Mouse (Mus musculus) kidney, embryonic 16.5 days (tissue): ENCODE data around the gene Catspere2. TPM values are rescaled to one million over a fixed set of nuclear protein-coding genes. Genes with fewer than 3 reads are reported as not detected.
A peak's percentile ranks its signal among the peaks of the same experiment; 100 is the strongest.
"Not testable (repeated sequence)": the region's sequence is repeated elsewhere in the genome, so short reads cannot be mapped to it uniquely, and the experiment has no call there.

Source experiments
- ATAC-seq: fragments of 200-750 bp; cut with Nextera tagmentation; 2 replicates; pipeline ENCODE4 v1.8.0; 2017; ENCODE audit warnings: moderate TSS enrichment; ENCODE audit not compliant: low FRiP score, low TSS enrichment
- H3K27ac ChIP-seq: fragments of 300-500 bp; sonication (generic); 2 replicates; pipeline ENCODE4 v1.5.1; 2014; ENCODE audit warnings: low read length
- H3K27me3 ChIP-seq: fragments of 300-500 bp; sonication (generic); 2 replicates; pipeline ENCODE4 v1.6.1; 2014; ENCODE audit warnings: low read length, control low read depth, mixed read lengths; ENCODE audit not compliant: insufficient read depth
- H3K36me3 ChIP-seq: fragments of 300-500 bp; sonication (generic); 2 replicates; pipeline ENCODE4 v1.6.1; 2014; ENCODE audit warnings: low read length, control low read depth, mixed read lengths; ENCODE audit not compliant: insufficient read depth
- H3K4me1 ChIP-seq: fragments of 300-500 bp; sonication (generic); 2 replicates; pipeline ENCODE4 v1.6.1; 2014; ENCODE audit warnings: low read length, control low read depth, mixed read lengths; ENCODE audit not compliant: insufficient read depth
- H3K4me2 ChIP-seq: fragments of 300-500 bp; sonication (generic); replicated peaks from 2 replicates; pipeline ENCODE4 v1.6.1; 2014; ENCODE audit warnings: low read depth, low read length
- H3K4me3 ChIP-seq: fragments of 300-500 bp; sonication (generic); 2 replicates; pipeline ENCODE4 v1.5.1; 2014; ENCODE audit warnings: mild to moderate bottlenecking, low read length
- H3K9ac ChIP-seq: fragments of 300-500 bp; sonication (generic); replicated peaks from 2 replicates; pipeline ENCODE4 v1.6.1; 2014; ENCODE audit warnings: low read length
- H3K9me3 ChIP-seq: fragments of 300-500 bp; sonication (generic); 2 replicates; pipeline ENCODE4 v1.6.1; 2016; ENCODE audit warnings: low read length, control low read depth
- WGBS: fragments of 180-500 bp; shearing (Covaris S2); extraction: QIAGEN DNeasy Blood & Tissue Kit; methylation state at CpG from one replicate; pipeline ENCODE4 v1.1.7; 2014; 5-methylcytosine and 5-hydroxymethylcytosine counted together
- polyA plus RNA-seq: library from polyadenylated mRNA; unstranded; fragments of >200 nt; fragmentation: Nextera tagmentation; extraction: Ambion mirVana; gene quantifications from 2 replicates; pipeline ENCODE4 v1.2.1, GENCODE M21; 2015

Catspere2 gene
- polyA plus RNA-seq, 1 experiment from 2014 or later: 0.24 TPM

DNA sequence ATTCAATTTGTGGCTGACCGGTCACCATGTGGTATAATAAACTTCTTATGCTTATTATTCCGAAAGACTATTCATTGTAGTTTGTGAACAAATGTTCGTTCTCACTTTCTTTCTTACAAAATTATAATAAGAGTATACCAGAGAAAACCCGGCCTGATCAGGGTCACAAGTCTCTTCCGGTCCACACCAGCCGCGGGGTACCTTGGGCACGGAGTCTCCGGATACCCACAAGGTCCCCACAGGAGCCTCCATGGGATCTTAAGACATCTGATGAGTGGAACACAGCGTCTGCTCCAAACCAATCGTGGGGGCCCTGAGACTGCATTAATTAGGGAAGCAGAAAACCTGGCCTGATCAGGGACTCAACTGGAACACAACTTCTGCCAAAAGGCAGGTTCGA lies 151.1 kb downstream of the Catspere2 start:
- 97% methylated on average over 12 of the region's 12 CpGs for WGBS
- H3K27me3 ChIP-seq: no peaks in the 10 kb centered on the region
- no peaks in the 10 kb centered on the region for H3K4me1 ChIP-seq
- H3K9me3 ChIP-seq: no peaks in the 10 kb centered on the region
- H3K36me3 ChIP-seq: no peaks in the 10 kb centered on the region
- no peak overlapping the region for H3K9ac ChIP-seq
- no peak for ATAC-seq
- H3K4me3 ChIP-seq: no peak overlapping the region
- H3K27ac ChIP-seq: no peak overlapping the region
- no peak overlapping the region for H3K4me2 ChIP-seq

- 25% methylated on average over 2 of the region's 2 CpGs for WGBS
- H3K9me3 ChIP-seq, H3K4me2 ChIP-seq, H3K27ac ChIP-seq, H3K4me1 ChIP-seq, H3K4me3 ChIP-seq, H3K27me3 ChIP-seq, H3K9ac ChIP-seq, H3K36me3 ChIP-seq: not testable (repeated sequence)
- peak; percentile 51; the same call in 1 of the 2 replicates for ATAC-seq
Measured at GRCm38 (mm10) chr1:178146513-178146912, 163.3 kb downstream of the Catspere2 start.

DNA sequence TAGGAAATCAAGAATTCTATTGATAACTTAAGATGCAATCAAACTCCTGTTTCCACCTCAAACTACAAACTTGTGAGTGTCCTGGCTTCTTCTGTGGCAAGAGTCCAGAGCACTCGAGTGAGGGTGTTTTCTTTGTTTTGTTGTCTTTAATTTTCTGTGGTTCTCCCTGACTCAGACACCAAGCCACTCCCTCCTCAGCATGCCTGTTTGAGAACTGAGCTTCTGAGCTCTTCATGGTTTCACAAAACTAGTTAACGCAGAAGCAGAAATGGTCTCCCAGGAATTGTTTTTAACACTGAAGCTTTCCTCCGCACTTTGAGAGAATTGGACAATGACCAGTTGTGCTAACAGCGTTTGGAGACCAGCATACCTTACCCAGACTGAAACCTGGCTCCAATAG lies 163.7 kb downstream of the Catspere2 start:
- H3K27ac ChIP-seq, H3K27me3 ChIP-seq, H3K4me1 ChIP-seq, H3K9ac ChIP-seq, H3K4me3 ChIP-seq, ATAC-seq, H3K4me2 ChIP-seq, H3K9me3 ChIP-seq, H3K36me3 ChIP-seq: not testable (repeated sequence)
- WGBS: 44% methylated on average over 4 of the region's 4 CpGs

DNA sequence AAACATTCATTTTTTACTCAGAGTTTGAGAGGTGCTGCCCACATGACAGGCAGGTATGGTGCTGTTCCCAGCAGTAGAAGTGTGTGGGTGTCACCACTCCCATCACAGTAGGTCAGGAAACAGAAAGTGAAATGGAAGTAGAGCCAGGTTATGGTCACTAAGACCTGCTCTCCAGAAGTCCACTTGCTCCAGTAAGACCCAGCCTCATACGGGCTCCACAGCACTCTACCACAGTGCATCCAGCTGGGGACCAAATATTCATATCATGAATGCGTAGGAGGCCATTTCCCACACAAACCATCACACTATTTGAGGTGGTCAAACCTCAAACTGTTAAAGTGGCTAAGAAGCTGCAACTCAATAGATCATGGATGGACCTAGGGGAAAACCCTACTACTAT lies 199.0 kb downstream of the Catspere2 start:
- Histone ChIP-seq H3K4me2 (no peak overlapping the region), H3K4me1 (no peaks in the 10 kb centered on the region), H3K27ac (no peak overlapping the region), H3K9ac (no peak overlapping the region), H3K27me3 (no peaks in the 10 kb centered on the region), H3K4me3 (no peak overlapping the region), H3K36me3 (no peaks in the 10 kb centered on the region), H3K9me3 (no peaks in the 10 kb centered on the region)
- WGBS: 87% methylated on average over 2 of the region's 2 CpGs
- ATAC-seq: no peak

DNA sequence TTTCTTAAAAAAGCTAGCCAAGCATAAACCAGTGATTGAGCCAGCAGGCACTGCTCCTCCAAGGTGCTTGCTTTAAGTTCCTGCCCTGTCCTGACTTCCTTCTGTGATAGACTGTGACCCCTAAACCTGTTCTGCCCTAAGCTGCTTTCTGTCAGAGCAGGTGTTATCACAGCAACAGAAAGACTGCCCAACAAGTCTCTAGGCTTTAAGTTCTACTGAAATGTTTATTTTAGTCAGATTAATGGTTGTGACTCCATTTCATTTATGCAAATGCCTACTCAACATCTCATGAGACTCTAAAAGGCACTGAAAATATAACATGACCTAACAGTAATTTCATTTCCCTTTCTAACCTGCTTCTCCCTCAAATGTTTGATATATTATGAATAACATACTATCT lies 202.4 kb downstream of the Catspere2 start:
- no peaks in the 10 kb centered on the region for H3K27me3 ChIP-seq
- no peak overlapping the region for H3K4me2 ChIP-seq
- peaks cover 10% of the 10 kb centered on the region for H3K4me1 ChIP-seq
- no peaks in the 10 kb centered on the region for H3K9me3 ChIP-seq
- no peak overlapping the region for H3K9ac ChIP-seq
- no peaks in the 10 kb centered on the region for H3K36me3 ChIP-seq
- ATAC-seq: no peak
- no peak overlapping the region for H3K4me3 ChIP-seq
- no peak overlapping the region for H3K27ac ChIP-seq

GRCm38 (mm10) chr1:178187216-178187791 lies 204.1 kb downstream of the Catspere2 start, which contains the start of gene Desi2:
Desi2 (plus strand) TSS chr1:178187417.
- H3K27me3 ChIP-seq, H3K9me3 ChIP-seq, H3K36me3 ChIP-seq, H3K4me1 ChIP-seq: not testable (repeated sequence)
- WGBS: under 1% methylated on average over 32 of the region's 37 CpGs
- H3K27ac ChIP-seq: peak within 1 kb of the TSS; percentile 68
- H3K4me3 ChIP-seq: peak within 1 kb of the TSS; percentile 66
- H3K9ac ChIP-seq: peak within 1 kb of the TSS; percentile 68
- ATAC-seq: peak; percentile 99
- H3K4me2 ChIP-seq: peak within 1 kb of the TSS; percentile 74

GRCm38 (mm10) chr1:178187810-178188209 lies 204.6 kb downstream of the Catspere2 start:
- H3K27me3 ChIP-seq, H3K36me3 ChIP-seq, H3K9me3 ChIP-seq, H3K4me1 ChIP-seq: not testable (repeated sequence)
- under 1% methylated on average over 24 of the region's 38 CpGs for WGBS
- ATAC-seq: peak; percentile 83
- Histone ChIP-seq H3K9ac (peak overlapping the region; percentile 68), H3K4me3 (peak overlapping the region; percentile 66), H3K4me2 (peak overlapping the region; percentile 47), H3K27ac (peak overlapping the region; percentile 68; the same call in 1 of the 2 replicates)

- H3K27ac ChIP-seq: no peak overlapping the region
- H3K9ac ChIP-seq: peak overlapping the region; percentile 62
- H3K27me3 ChIP-seq: no peaks in the 10 kb centered on the region
- H3K4me1 ChIP-seq: peaks cover 10% of the 10 kb centered on the region
- no peaks in the 10 kb centered on the region for H3K9me3 ChIP-seq
- no peaks in the 10 kb centered on the region for H3K36me3 ChIP-seq
- ATAC-seq: no peak
- WGBS: 5% methylated on average over 13 of the region's 13 CpGs
- H3K4me2 ChIP-seq: peak overlapping the region; percentile 74
- peak overlapping the region; percentile 54 for H3K4me3 ChIP-seq
Measured at GRCm38 (mm10) chr1:178188386-178188785, 205.2 kb downstream of the Catspere2 start.

GRCm38 (mm10) chr1:178205701-178206325 lies 222.6 kb downstream of the Catspere2 start:
- Histone ChIP-seq H3K36me3 (0 out of 2 replicates have a peak, but pooled peaks cover 3% of the 10 kb centered on the region), H3K27me3 (no peaks in the 10 kb centered on the region), H3K4me1 (no peaks in the 10 kb centered on the region), H3K9ac (no peak overlapping the region), H3K27ac (no peak overlapping the region), H3K4me3 (no peak overlapping the region), H3K9me3 (no peaks in the 10 kb centered on the region), H3K4me2 (no peak overlapping the region)
- 83% methylated on average over 10 of the region's 10 CpGs for WGBS
- ATAC-seq: no peak

DNA sequence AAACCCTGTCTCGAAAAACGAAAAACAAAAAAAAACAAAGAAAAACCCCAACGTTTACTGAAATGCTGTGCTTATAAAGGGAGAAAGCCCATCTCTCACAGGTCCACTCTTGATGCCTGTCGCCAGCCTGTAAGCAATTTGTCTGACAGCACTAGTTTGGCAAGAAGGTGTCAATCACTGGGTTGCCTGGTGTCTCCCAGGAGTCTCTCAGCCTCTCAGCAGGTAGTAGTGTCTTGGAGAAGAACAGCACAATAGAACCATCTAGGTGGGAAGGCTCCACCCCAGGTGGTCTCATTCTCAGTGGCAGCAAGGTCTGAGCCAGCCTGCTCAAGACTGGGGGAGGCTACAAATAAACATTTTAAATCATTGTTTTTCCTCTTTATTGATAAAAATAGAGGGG lies 224.6 kb downstream of the Catspere2 start:
- H3K27me3 ChIP-seq, H3K36me3 ChIP-seq, H3K4me2 ChIP-seq, H3K4me1 ChIP-seq, H3K9me3 ChIP-seq, H3K4me3 ChIP-seq, H3K9ac ChIP-seq, ATAC-seq, H3K27ac ChIP-seq: not testable (repeated sequence)
- WGBS: 85% methylated on average over 4 of the region's 4 CpGs
